Mouse (Mus musculus) embryonic facial prominence, embryonic 15.5 days (tissue): ENCODE measurements around the gene Hist1h4a. TPM values are rescaled to one million over a fixed set of nuclear protein-coding genes. Genes with fewer than 3 reads are reported as not detected.
"Not testable (repeated sequence)": the region's sequence is repeated elsewhere in the genome, so short reads cannot be mapped to it uniquely, and the experiment has no call there.

Experiments used
- ATAC-seq: fragments of 200-750 bp; cut with Nextera tagmentation; 2 replicates; pipeline ENCODE4 v1.8.0; 2017; ENCODE audit warnings: low read depth, moderate TSS enrichment; ENCODE audit not compliant: insufficient number of reproducible peaks, low FRiP score, low TSS enrichment
- H3K27ac ChIP-seq: fragments of 300-500 bp; sonication (generic); replicated peaks from 2 replicates; pipeline ENCODE4 v1.5.1; 2015; ENCODE audit warnings: mild to moderate bottlenecking, inconsistent platforms
- H3K27me3 ChIP-seq: fragments of 300-500 bp; sonication (generic); 2 replicates; pipeline ENCODE4 v1.6.1; 2015; ENCODE audit warnings: inconsistent platforms
- H3K36me3 ChIP-seq: fragments of 300-500 bp; sonication (generic); 2 replicates; pipeline ENCODE4 v1.6.1; 2015; ENCODE audit warnings: mild to moderate bottlenecking, inconsistent platforms
- H3K4me1 ChIP-seq: fragments of 300-500 bp; sonication (generic); 2 replicates; pipeline ENCODE4 v1.6.1; 2015; ENCODE audit warnings: inconsistent platforms
- H3K4me2 ChIP-seq: fragments of 300-500 bp; sonication (generic); replicated peaks from 2 replicates; pipeline ENCODE4 v1.6.1; 2015; ENCODE audit warnings: mild to moderate bottlenecking, inconsistent platforms
- H3K4me3 ChIP-seq: fragments of 300-500 bp; sonication (generic); replicated peaks from 2 replicates; pipeline ENCODE4 v1.5.1; 2015; ENCODE audit warnings: mild to moderate bottlenecking, inconsistent platforms
- H3K9ac ChIP-seq: fragments of 300-500 bp; sonication (generic); 2 replicates; pipeline ENCODE4 v1.6.1; 2015; ENCODE audit warnings: inconsistent platforms
- H3K9me3 ChIP-seq: fragments of 300-500 bp; sonication (generic); replicated peaks from 2 replicates; pipeline ENCODE4 v1.6.1; 2016; ENCODE audit warnings: inconsistent platforms
- WGBS: fragments of 180-500 bp; shearing (Covaris S2); methylation state at CpG from one replicate; pipeline ENCODE4 v1.1.7; 2015; 5-methylcytosine and 5-hydroxymethylcytosine counted together
- microRNA-seq: library from miRNA; unstranded; fragments of <30 nt; microRNA quantifications from one replicate; pipeline ENCODE4, GENCODE M21; 2016; ENCODE audit warnings: borderline number of aligned reads
- polyA plus RNA-seq: library from polyadenylated mRNA; unstranded; fragments of >200 nt; fragmentation: Nextera tagmentation; extraction: Ambion mirVana; gene quantifications from 2 replicates; pipeline ENCODE4 v1.2.1, GENCODE M21; 2015

Gene Hist1h4a
- polyA plus RNA-seq, 1 experiment from 2014 or later, result 0.39 TPM

GRCm38 (mm10) chr13:23717593-23718245, 43.3 kb downstream of the Hist1h4a start:
- H3K27ac ChIP-seq, ATAC-seq, H3K27me3 ChIP-seq: not testable (repeated sequence)

GRCm38 (mm10) chr13:23717176-23717575, 43.9 kb downstream of the Hist1h4a start:
- Histone ChIP-seq H3K27ac (no peak overlapping the region), H3K9me3 (no peaks in the 10 kb centered on the region), H3K4me1 (no peaks in the 10 kb centered on the region), H3K4me3 (no peak overlapping the region), H3K27me3 (no peaks in the 10 kb centered on the region), H3K9ac (no peak overlapping the region), H3K36me3 (no peaks in the 10 kb centered on the region), H3K4me2 (no peak overlapping the region)
- 56% methylated on average over 11 of the region's 11 CpGs for WGBS
- no peak for ATAC-seq

More at GRCm38 (mm10) chr13:23717593-23718245, 43.3 kb downstream of the Hist1h4a start:
- H3K4me2 ChIP-seq, H3K9me3 ChIP-seq, H3K4me3 ChIP-seq, H3K4me1 ChIP-seq, H3K9ac ChIP-seq, H3K36me3 ChIP-seq: not testable (repeated sequence)
- 8% methylated on average over 2 of the region's 2 CpGs for WGBS

- no peaks in the 10 kb centered on the region for H3K4me1 ChIP-seq
- no peaks in the 10 kb centered on the region for H3K27me3 ChIP-seq
- H3K4me3 ChIP-seq, result no peak overlapping the region
- H3K36me3 ChIP-seq, result no peaks in the 10 kb centered on the region
- H3K4me2 ChIP-seq, result no peak overlapping the region
- H3K9ac ChIP-seq, result no peak overlapping the region
- H3K27ac ChIP-seq, result no peak overlapping the region
- no peak for ATAC-seq
- no peaks in the 10 kb centered on the region for H3K9me3 ChIP-seq
- 85% methylated on average over 5 of the region's 5 CpGs for WGBS
Measured at GRCm38 (mm10) chr13:23716261-23717042, 44.6 kb downstream of the Hist1h4a start.

Small RNAs within 50 kb of the gene (microRNA-seq; reads per million reads assigned to microRNA genes)
- gene Gm44314 (not detected), gene Gm44484 (not detected)

Other genes starting within 250 kb of the Hist1h4a start
- gene Hist1h4h, start 230.2 kb downstream of the Hist1h4a start, polyA plus RNA-seq, result 6.1 and 7.1 TPM in 2 replicates
- 2.7 and 3.4 TPM in 2 replicates for gene Hist1h2af, start 227.3 kb downstream of the Hist1h4a start, polyA plus RNA-seq
- gene Hist1h3g, start 225.8 kb downstream of the Hist1h4a start, polyA plus RNA-seq, result 3.2 and 5.3 TPM in 2 replicates
- 1.0 and 1.1 TPM in 2 replicates for gene Hist1h2bh, start 217.8 kb downstream of the Hist1h4a start, polyA plus RNA-seq
- gene Hist1h3f, start 217.2 kb downstream of the Hist1h4a start, polyA plus RNA-seq, result 0.25 and 0.37 TPM in 2 replicates
- gene Hist1h4f, start 209.6 kb downstream of the Hist1h4a start, polyA plus RNA-seq, result 1.1 and 1.7 TPM in 2 replicates
- 0.44 and 0.55 TPM in 2 replicates for gene Hist1h1d, start 208.0 kb downstream of the Hist1h4a start, polyA plus RNA-seq
- gene Hist1h3e, start 198.9 kb downstream of the Hist1h4a start, polyA plus RNA-seq, result 3.7 and 4.4 TPM in 2 replicates
- gene Hist1h2ae, start 190.0 kb downstream of the Hist1h4a start, polyA plus RNA-seq, result 53.3 and 77.8 TPM in 2 replicates
- gene Hist1h2bg, start 189.8 kb downstream of the Hist1h4a start, polyA plus RNA-seq, result 6.5 and 8.3 TPM in 2 replicates
- gene Hist1h2bf, start 187.0 kb downstream of the Hist1h4a start, polyA plus RNA-seq, result 2.8 and 3.7 TPM in 2 replicates
- 1.8 and 3.9 TPM in 2 replicates for gene Hist1h2ad, start 186.8 kb downstream of the Hist1h4a start, polyA plus RNA-seq
- gene Hist1h3d, start 185.5 kb downstream of the Hist1h4a start, polyA plus RNA-seq, result 5.0 and 6.0 TPM in 2 replicates
- 86.2 and 107 TPM in 2 replicates for gene Hist1h4d, start 179.6 kb downstream of the Hist1h4a start, polyA plus RNA-seq
- gene Hist1h2be, start 140.1 kb downstream of the Hist1h4a start, polyA plus RNA-seq, result 2.7 and 3.6 TPM in 2 replicates
- 14.7 and 20.7 TPM in 2 replicates for gene Hist1h1e, start 138.7 kb downstream of the Hist1h4a start, polyA plus RNA-seq
- gene Hist1h2ac, start 77.3 kb downstream of the Hist1h4a start, polyA plus RNA-seq, result 1.1 and 1.3 TPM in 2 replicates
- 63.3 and 66.8 TPM in 2 replicates for gene Hist1h2bc, start 77.0 kb downstream of the Hist1h4a start, polyA plus RNA-seq
- not detected in 2 replicates for gene Hist1h1t, start 65.4 kb downstream of the Hist1h4a start, polyA plus RNA-seq
- gene Hist1h4c, start 62.8 kb downstream of the Hist1h4a start, polyA plus RNA-seq, result 4.2 and 5.3 TPM in 2 replicates
- gene Hfe, start 50.4 kb downstream of the Hist1h4a start, polyA plus RNA-seq, result 8.7 and 13.0 TPM in 2 replicates
- 36.4 TPM in 2 replicates for gene Hist1h1c, start 22.4 kb downstream of the Hist1h4a start, polyA plus RNA-seq
- gene Hist1h3c, start 15.6 kb downstream of the Hist1h4a start, polyA plus RNA-seq, result 3.5 and 4.8 TPM in 2 replicates
- 2.0 and 2.1 TPM in 2 replicates for gene Hist1h2bb, start 14.5 kb downstream of the Hist1h4a start, polyA plus RNA-seq
- 23.1 and 38.3 TPM in 2 replicates for gene Hist1h2ab, start 10.1 kb downstream of the Hist1h4a start, polyA plus RNA-seq
- gene Hist1h3b, start 9.0 kb downstream of the Hist1h4a start, polyA plus RNA-seq, result 8.4 and 9.7 TPM in 2 replicates
- 2.6 and 3.0 TPM in 2 replicates for gene Hist1h4b, start 4.2 kb downstream of the Hist1h4a start, polyA plus RNA-seq
- gene Hist1h3a, start 1.2 kb upstream of the Hist1h4a start, polyA plus RNA-seq, result 2.3 and 3.5 TPM in 2 replicates
- gene Hist1h1a, start 2.4 kb upstream of the Hist1h4a start, polyA plus RNA-seq, result 1.8 and 1.9 TPM in 2 replicates
- not detected in 2 replicates for gene Trim38, start 8.7 kb upstream of the Hist1h4a start, polyA plus RNA-seq
- gene Slc17a2, start 45.8 kb upstream of the Hist1h4a start, polyA plus RNA-seq, result not detected in 2 replicates
- not detected in 2 replicates for gene Slc17a3, start 78.2 kb upstream of the Hist1h4a start, polyA plus RNA-seq
- not detected in 2 replicates for gene Slc17a1, start 106.5 kb upstream of the Hist1h4a start, polyA plus RNA-seq
- not detected in 2 replicates for gene Slc17a4, start 153.8 kb upstream of the Hist1h4a start, polyA plus RNA-seq
- not detected in 2 replicates for gene Hist1h2ba, start 172.9 kb upstream of the Hist1h4a start, polyA plus RNA-seq
- gene Hist1h2aa, start 173.2 kb upstream of the Hist1h4a start, polyA plus RNA-seq, result not detected in 2 replicates
- 0.42 and 0.63 TPM in 2 replicates for gene Scgn, start 230.0 kb upstream of the Hist1h4a start, polyA plus RNA-seq